Mouse (Mus musculus) limb, embryonic 12.5 days (tissue): ENCODE measurements around the gene Il10. TPM values are rescaled to one million over a fixed set of nuclear protein-coding genes. Genes with fewer than 3 reads are reported as not detected.

Experiments
- ATAC-seq: fragments of 200-750 bp; cut with Nextera tagmentation; 2 replicates; pipeline ENCODE4 v1.8.0; 2017; ENCODE audit warnings: low read depth, moderate TSS enrichment; ENCODE audit not compliant: insufficient number of reproducible peaks, insufficient read depth, low FRiP score, low TSS enrichment
- H3K27ac ChIP-seq: fragments of 300-500 bp; sonication (generic); 2 replicates; pipeline ENCODE4 v1.5.1; 2016; ENCODE audit warnings: mild to moderate bottlenecking, moderate library complexity
- H3K27me3 ChIP-seq: fragments of 300-500 bp; sonication (generic); 2 replicates; pipeline ENCODE4 v1.6.1; 2016; ENCODE audit warnings: mild to moderate bottlenecking, moderate library complexity
- H3K36me3 ChIP-seq: fragments of 300-500 bp; sonication (generic); 2 replicates; pipeline ENCODE4 v1.6.1; 2016; ENCODE audit warnings: mild to moderate bottlenecking, moderate library complexity
- H3K4me1 ChIP-seq: fragments of 300-500 bp; sonication (generic); replicated peaks from 2 replicates; pipeline ENCODE4 v1.6.1; 2016
- H3K4me2 ChIP-seq: fragments of 300-500 bp; sonication (generic); 2 replicates; pipeline ENCODE4 v1.6.1; 2016; ENCODE audit warnings: mild to moderate bottlenecking, moderate library complexity
- H3K4me3 ChIP-seq: fragments of 300-500 bp; sonication (generic); replicated peaks from 2 replicates; pipeline ENCODE4 v1.5.1; 2016; ENCODE audit warnings: mild to moderate bottlenecking
- H3K9ac ChIP-seq: fragments of 300-500 bp; sonication (generic); replicated peaks from 2 replicates; pipeline ENCODE4 v1.6.1; 2016; ENCODE audit warnings: mild to moderate bottlenecking, moderate library complexity
- H3K9me3 ChIP-seq: fragments of 300-500 bp; sonication (generic); 2 replicates; pipeline ENCODE4 v1.6.1; 2016; ENCODE audit warnings: mild to moderate bottlenecking, moderate library complexity
- WGBS: fragments of 180-500 bp; shearing (Covaris S2); methylation state at CpG from one replicate; pipeline ENCODE4 v1.1.7; 2016; 5-methylcytosine and 5-hydroxymethylcytosine counted together
- polyA plus RNA-seq: library from polyadenylated mRNA; unstranded; fragments of >200 nt; fragmentation: Nextera tagmentation; extraction: Ambion mirVana; gene quantifications from 2 replicates; pipeline ENCODE4 v1.2.1, GENCODE M21; 2016

Il10 gene
- polyA plus RNA-seq, 1 experiment from 2014 or later: 0.15 TPM

DNA sequence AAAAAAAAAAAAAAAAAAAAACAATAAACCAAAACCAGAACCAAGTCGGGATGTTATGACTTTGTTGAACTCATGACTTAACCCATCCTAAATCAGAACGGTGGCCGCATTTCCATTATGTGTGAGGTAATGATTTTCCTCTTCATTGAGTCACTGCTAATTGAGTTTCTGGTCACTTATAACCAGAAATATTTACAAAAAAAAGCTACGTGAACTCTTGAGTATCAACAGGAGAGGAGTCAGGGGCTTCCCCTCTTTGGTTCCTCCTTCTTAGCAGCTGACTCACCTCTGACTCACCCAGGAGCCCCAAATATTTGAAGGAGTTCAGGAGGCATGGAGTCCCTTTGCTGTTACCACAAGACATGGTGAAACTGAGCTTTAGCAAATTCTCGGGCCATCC lies 18.4 kb downstream of the Il10 start:
- no peaks in the 10 kb centered on the region for H3K27me3 ChIP-seq
- ATAC-seq: no peak
- WGBS: 86% methylated on average over 5 of the region's 5 CpGs
- no peaks in the 10 kb centered on the region for H3K36me3 ChIP-seq
- H3K4me1 ChIP-seq: no peaks in the 10 kb centered on the region
- H3K4me2 ChIP-seq: no peak overlapping the region
- H3K9ac ChIP-seq: no peak overlapping the region
- peaks cover 5% of the 10 kb centered on the region; the same call in 1 of the 2 replicates for H3K9me3 ChIP-seq
- H3K27ac ChIP-seq: no peak overlapping the region
- H3K4me3 ChIP-seq: no peak overlapping the region

- 77% methylated on average over 10 of the region's 10 CpGs for WGBS
- Histone ChIP-seq H3K27me3 (no peaks in the 10 kb centered on the region), H3K27ac (no peak overlapping the region), H3K4me2 (no peak overlapping the region), H3K4me1 (no peaks in the 10 kb centered on the region), H3K4me3 (no peak overlapping the region), H3K9me3 (peaks cover 5% of the 10 kb centered on the region; the same call in 1 of the 2 replicates), H3K36me3 (no peaks in the 10 kb centered on the region), H3K9ac (no peak overlapping the region)
- ATAC-seq: no peak
Observed at GRCm38 (mm10) chr1:131038415-131039017, 18.9 kb downstream of the Il10 start.

DNA sequence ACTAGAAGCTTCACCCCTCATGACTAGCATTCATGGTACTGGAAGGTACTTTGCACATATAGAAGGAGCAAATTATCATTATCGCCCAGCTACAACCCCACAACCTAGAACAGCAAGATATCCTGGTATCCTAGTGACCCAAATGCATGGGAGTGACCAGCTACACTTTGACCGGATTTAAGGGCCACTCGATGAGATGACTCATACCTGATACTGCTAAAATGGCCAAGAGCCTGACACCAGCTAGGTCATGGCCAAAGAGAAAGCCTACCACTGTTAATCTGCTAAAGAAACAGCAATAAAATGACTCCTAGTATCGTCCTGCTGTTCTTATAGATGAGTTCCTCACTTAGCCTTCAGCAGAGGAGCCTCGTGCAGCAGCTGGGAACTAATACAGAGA lies 19.8 kb downstream of the Il10 start:
- 90% methylated on average over 5 of the region's 5 CpGs for WGBS

DNA sequence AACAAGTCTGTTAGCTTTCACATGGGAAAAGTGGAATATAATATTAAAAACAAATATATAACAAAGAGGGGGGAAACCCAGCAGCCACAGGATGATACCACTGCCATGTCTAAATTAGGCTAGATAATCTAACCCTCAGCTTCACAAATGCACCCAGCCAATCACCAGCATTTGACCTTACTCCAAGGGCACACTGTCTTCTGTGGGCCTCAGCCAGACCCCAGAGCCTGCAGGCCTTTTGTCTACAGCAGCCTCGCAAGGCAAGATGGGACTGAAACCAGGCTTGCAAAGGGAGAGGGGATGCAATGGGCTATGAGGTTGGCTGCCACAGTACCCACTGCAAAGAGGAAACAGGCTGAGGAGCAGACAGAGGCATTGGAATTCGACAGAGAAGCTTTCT lies 22.6 kb downstream of the Il10 start:
- ATAC-seq: no peak
- 75% methylated on average over 2 of the region's 2 CpGs for WGBS
- H3K4me3 ChIP-seq: no peak overlapping the region
- no peaks in the 10 kb centered on the region for H3K4me1 ChIP-seq
- H3K9ac ChIP-seq: no peak overlapping the region
- peaks cover 5% of the 10 kb centered on the region; the same call in 1 of the 2 replicates for H3K9me3 ChIP-seq
- H3K27me3 ChIP-seq: no peaks in the 10 kb centered on the region
- no peak overlapping the region for H3K27ac ChIP-seq
- no peak overlapping the region for H3K4me2 ChIP-seq
- no peaks in the 10 kb centered on the region for H3K36me3 ChIP-seq

More for the DNA sequence above, 19.8 kb downstream of the Il10 start:
- Histone ChIP-seq H3K27ac (no peak overlapping the region), H3K9me3 (peaks cover 5% of the 10 kb centered on the region; the same call in 1 of the 2 replicates), H3K36me3 (no peaks in the 10 kb centered on the region), H3K4me2 (no peak overlapping the region), H3K27me3 (no peaks in the 10 kb centered on the region), H3K4me1 (no peaks in the 10 kb centered on the region), H3K4me3 (no peak overlapping the region), H3K9ac (no peak overlapping the region)
- ATAC-seq: no peak

GRCm38 (mm10) chr1:131042721-131043120 lies 23.1 kb downstream of the Il10 start:
- Histone ChIP-seq H3K9ac (no peak overlapping the region), H3K36me3 (no peaks in the 10 kb centered on the region), H3K27me3 (no peaks in the 10 kb centered on the region), H3K9me3 (peaks cover 5% of the 10 kb centered on the region; the same call in 1 of the 2 replicates), H3K4me2 (no peak overlapping the region), H3K4me1 (no peaks in the 10 kb centered on the region), H3K4me3 (no peak overlapping the region), H3K27ac (no peak overlapping the region)
- 89% methylated on average over 3 of the region's 3 CpGs for WGBS
- ATAC-seq: no peak

GRCm38 (mm10) chr1:131043636-131044035 lies 24.0 kb downstream of the Il10 start:
- Histone ChIP-seq H3K4me2 (no peak overlapping the region), H3K27ac (no peak overlapping the region), H3K9me3 (no peaks in the 10 kb centered on the region), H3K9ac (no peak overlapping the region), H3K27me3 (no peaks in the 10 kb centered on the region), H3K4me1 (0 out of 2 replicates have a peak, but pooled peaks cover 2% of the 10 kb centered on the region), H3K36me3 (no peaks in the 10 kb centered on the region), H3K4me3 (no peak overlapping the region)
- no peak for ATAC-seq
- 86% methylated on average over 4 of the region's 4 CpGs for WGBS

GRCm38 (mm10) chr1:131045723-131046355 lies 26.2 kb downstream of the Il10 start:
- no peaks in the 10 kb centered on the region for H3K36me3 ChIP-seq
- H3K4me1 ChIP-seq: 0 out of 2 replicates have a peak, but pooled peaks cover 5% of the 10 kb centered on the region
- no peak overlapping the region for H3K27ac ChIP-seq
- 86% methylated on average over 2 of the region's 2 CpGs for WGBS
- no peak overlapping the region for H3K4me2 ChIP-seq
- H3K9me3 ChIP-seq: no peaks in the 10 kb centered on the region
- no peak overlapping the region for H3K4me3 ChIP-seq
- no peak overlapping the region for H3K9ac ChIP-seq
- no peaks in the 10 kb centered on the region for H3K27me3 ChIP-seq
- no peak for ATAC-seq

DNA sequence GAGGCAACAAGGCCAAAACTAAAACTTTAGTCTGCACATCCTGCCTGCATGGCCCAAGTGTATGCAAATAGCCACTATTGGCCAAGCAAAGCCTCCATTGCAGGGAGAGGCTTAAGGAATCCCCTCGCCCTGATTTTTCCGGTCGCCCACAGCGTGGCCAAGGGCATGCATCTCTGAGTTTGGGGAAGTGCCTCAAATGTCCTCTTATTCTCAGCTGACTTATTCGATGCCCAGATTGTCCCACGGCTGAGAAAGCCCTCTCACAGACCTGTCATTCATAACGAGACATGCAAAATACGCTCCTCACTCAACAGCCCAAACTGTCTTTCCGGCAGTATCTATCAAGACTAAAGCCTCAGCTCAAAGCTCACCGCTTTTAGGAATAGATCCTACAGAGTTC lies 27.0 kb downstream of the Il10 start:
- ATAC-seq: no peak

DNA sequence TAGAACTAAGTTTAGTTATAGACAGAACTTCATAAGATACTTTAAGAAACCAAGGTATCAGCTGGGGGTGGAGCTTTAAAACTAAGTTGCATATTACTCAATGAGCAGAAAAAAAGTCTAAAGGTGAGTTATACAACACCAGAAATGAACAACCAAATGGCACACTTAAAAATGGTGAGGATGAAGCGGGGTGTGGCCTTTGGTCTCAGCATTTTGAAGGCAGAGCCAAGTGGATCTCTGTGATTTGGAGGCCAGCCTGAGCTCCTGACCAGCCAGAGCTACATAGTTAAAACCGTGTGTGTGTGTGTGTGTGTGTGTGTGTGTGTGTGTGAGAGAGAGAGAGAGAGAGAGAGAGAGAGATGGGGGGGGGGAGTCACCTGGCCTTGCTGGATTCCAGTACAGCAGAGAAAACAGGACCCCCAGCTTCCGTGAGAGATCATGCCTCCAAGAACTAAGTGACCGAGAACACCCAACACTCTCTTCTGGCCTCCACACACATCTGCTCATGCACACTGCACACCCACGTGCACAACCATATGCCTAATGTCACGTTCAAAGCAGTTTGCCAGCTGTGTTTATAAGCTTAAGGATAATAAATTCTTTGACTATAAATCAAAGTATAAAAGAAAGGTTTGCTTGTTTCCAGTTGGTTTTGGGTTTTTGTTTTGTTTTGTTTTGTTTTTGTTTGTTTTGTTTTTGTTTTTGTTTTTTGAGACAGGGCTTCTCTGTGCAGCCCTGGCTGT lies 28.6 kb downstream of the Il10 start:
- Histone ChIP-seq H3K9ac (no peak overlapping the region), H3K27me3 (no peaks in the 10 kb centered on the region), H3K4me1 (0 out of 2 replicates have a peak, but pooled peaks cover 13% of the 10 kb centered on the region), H3K27ac (no peak overlapping the region), H3K36me3 (peaks cover 14% of the 10 kb centered on the region; the same call in 1 of the 2 replicates), H3K9me3 (no peaks in the 10 kb centered on the region), H3K4me2 (no peak overlapping the region), H3K4me3 (no peak overlapping the region)
- WGBS: 61% methylated on average over 6 of the region's 6 CpGs
- ATAC-seq: no peak

More for the DNA sequence above, 27.0 kb downstream of the Il10 start:
- Histone ChIP-seq H3K9ac (no peak overlapping the region), H3K9me3 (no peaks in the 10 kb centered on the region), H3K4me3 (no peak overlapping the region), H3K4me1 (0 out of 2 replicates have a peak, but pooled peaks cover 13% of the 10 kb centered on the region), H3K36me3 (no peaks in the 10 kb centered on the region), H3K27me3 (no peaks in the 10 kb centered on the region), H3K27ac (no peak overlapping the region), H3K4me2 (no peak overlapping the region)
- 87% methylated on average over 10 of the region's 10 CpGs for WGBS

- Histone ChIP-seq H3K36me3 (peaks cover 18% of the 10 kb centered on the region), H3K27ac (no peak overlapping the region), H3K4me2 (no peak overlapping the region), H3K4me3 (no peak overlapping the region), H3K4me1 (0 out of 2 replicates have a peak, but pooled peaks cover 15% of the 10 kb centered on the region), H3K9me3 (no peaks in the 10 kb centered on the region), H3K27me3 (no peaks in the 10 kb centered on the region), H3K9ac (no peak overlapping the region)
- 82% methylated on average over 8 of the region's 8 CpGs for WGBS
- no peak for ATAC-seq
Observed at GRCm38 (mm10) chr1:131048946-131049345, 29.3 kb downstream of the Il10 start.

GRCm38 (mm10) chr1:131049361-131049806 lies 29.7 kb downstream of the Il10 start:
- no peak for ATAC-seq
- H3K4me2 ChIP-seq: no peak overlapping the region
- 0 out of 2 replicates have a peak overlapping the region, but pooled peaks have one; percentile 53 for H3K27ac ChIP-seq
- no peak overlapping the region for H3K9ac ChIP-seq
- 72% methylated on average over 5 of the region's 5 CpGs for WGBS
- H3K4me3 ChIP-seq: no peak overlapping the region
- no peaks in the 10 kb centered on the region for H3K9me3 ChIP-seq
- 0 out of 2 replicates have a peak, but pooled peaks cover 15% of the 10 kb centered on the region for H3K4me1 ChIP-seq
- no peaks in the 10 kb centered on the region for H3K27me3 ChIP-seq
- peaks cover 22% of the 10 kb centered on the region for H3K36me3 ChIP-seq
